Mouse (Mus musculus): Measurements from ENCODE around the gene Lsm14b. TPM values are rescaled to one million over a fixed set of nuclear protein-coding genes. Genes with fewer than 3 reads are reported as not detected.
A peak's percentile ranks its signal among the peaks of the same experiment; 100 is the strongest.

Gene Lsm14b
- total RNA-seq (2021): 10 to 100 TPM; 50.7 to 52.8 TPM

GRCm38 (mm10) chr2:180024401-180025098, at the start of gene Lsm14b:
TSS of gene Lsm14b (plus strand) at chr2:180024987.
- DNase-seq: peak; percentile 99
- intact Hi-C loops (cut with DNase I): loop anchor here (2.0 kb wide), 1 partner anchor 48 kb away; the partner anchor contains the start of gene Taf4

GRCm38 (mm10) chr2:179975851-179976250, 48.9 kb upstream of the Lsm14b start:
- no peak for DNase-seq
- intact Hi-C loops (cut with DNase I): loop anchor here (2.0 kb wide), 2 partner anchors 49 to 59 kb away; partner anchors contain the start of gene Lsm14b

- intact Hi-C loops (cut with DNase I): loop anchor here (2.0 kb wide), 1 partner anchor 49 kb away; the partner anchor contains the start of gene Lsm14b
- DNase-seq: no peak
These were observed 48.5 kb upstream of the Lsm14b start for GRCm38 (mm10) chr2:179976295-179976627.

- peak; percentile 91 to 94 for DNase-seq
- intact Hi-C loops (cut with DNase I): loop anchor here (2.0 kb wide), 1 partner anchor 48 kb away; the partner anchor contains the start of gene Lsm14b
These were observed 48.0 kb upstream of the Lsm14b start, which contains the start of gene Taf4 for GRCm38 (mm10) chr2:179976628-179977343. TSS of gene Taf4 (minus strand) at chr2:179976646.

- peak in 1 of 2 experiments; percentile 37 for DNase-seq
- intact Hi-C loops (cut with DNase I): loop anchor here (2.0 kb wide), 1 partner anchor 47 kb away; the partner anchor contains the start of gene Lsm14b
These were observed 47.3 kb upstream of the Lsm14b start for GRCm38 (mm10) chr2:179977344-179978025.

GRCm38 (mm10) chr2:179978250-179978649, 46.5 kb upstream of the Lsm14b start:
- DNase-seq: no peak
- intact Hi-C loops (cut with DNase I): no loop called here

- intact Hi-C loops (cut with DNase I): no loop called here
- peak; percentile 73 to 79 for DNase-seq
These were observed 45.0 kb upstream of the Lsm14b start for GRCm38 (mm10) chr2:179979836-179980235.

- intact Hi-C loops (cut with DNase I): no loop called here
- DNase-seq: peak in 1 of 2 experiments; percentile 17
These were observed 44.2 kb upstream of the Lsm14b start for GRCm38 (mm10) chr2:179980616-179981015.

- no peak for DNase-seq
- intact Hi-C loops (cut with DNase I): no loop called here
These were observed 42.1 kb upstream of the Lsm14b start for GRCm38 (mm10) chr2:179982715-179983114.

GRCm38 (mm10) chr2:179984830-179985229, 40.0 kb upstream of the Lsm14b start:
- DNase-seq: no peak
- intact Hi-C loops (cut with DNase I): no loop called here

- no peak for DNase-seq
- intact Hi-C loops (cut with DNase I): no loop called here
These were observed 39.1 kb upstream of the Lsm14b start for GRCm38 (mm10) chr2:179985695-179986094.

GRCm38 (mm10) chr2:179986437-179987022, 38.3 kb upstream of the Lsm14b start:
- intact Hi-C loops (cut with DNase I): no loop called here
- DNase-seq: no peak

GRCm38 (mm10) chr2:179989098-179989497, 35.7 kb upstream of the Lsm14b start:
- no peak for DNase-seq
- intact Hi-C loops (cut with DNase I): no loop called here

GRCm38 (mm10) chr2:179993071-179993470, 31.7 kb upstream of the Lsm14b start:
- no peak for DNase-seq
- intact Hi-C loops (cut with DNase I): no loop called here

- intact Hi-C loops (cut with DNase I): no loop called here
- no peak for DNase-seq
These were observed 26.4 kb upstream of the Lsm14b start for GRCm38 (mm10) chr2:179998431-179998830.

GRCm38 (mm10) chr2:180001635-180002034, 23.2 kb upstream of the Lsm14b start:
- DNase-seq: no peak
- intact Hi-C loops (cut with DNase I): no loop called here

- no peak for DNase-seq
- intact Hi-C loops (cut with DNase I): no loop called here
These were observed 19.0 kb upstream of the Lsm14b start for GRCm38 (mm10) chr2:180005656-180006351.

GRCm38 (mm10) chr2:180006352-180007017, 18.3 kb upstream of the Lsm14b start:
- intact Hi-C loops (cut with DNase I): no loop called here
- no peak for DNase-seq

- intact Hi-C loops (cut with DNase I): no loop called here
These were observed 14.1 kb upstream of the Lsm14b start for GRCm38 (mm10) chr2:180010686-180011085.

GRCm38 (mm10) chr2:180011370-180011769, 13.4 kb upstream of the Lsm14b start:
- intact Hi-C loops (cut with DNase I): no loop called here
- DNase-seq: no peak

More at GRCm38 (mm10) chr2:180010686-180011085, 14.1 kb upstream of the Lsm14b start:
- DNase-seq: no peak

Measured in heart, postnatal 10 days (tissue).